Mouse (Mus musculus): Measurements from ENCODE around the gene Psmc1. TPM values are rescaled to one million over a fixed set of nuclear protein-coding genes. Genes with fewer than 3 reads are reported as not detected.
A peak's percentile ranks its signal among the peaks of the same experiment; 100 is the strongest.

The Psmc1 gene
- polyA plus RNA-seq, 1 experiment from 2014 or later: 239 TPM

DNA sequence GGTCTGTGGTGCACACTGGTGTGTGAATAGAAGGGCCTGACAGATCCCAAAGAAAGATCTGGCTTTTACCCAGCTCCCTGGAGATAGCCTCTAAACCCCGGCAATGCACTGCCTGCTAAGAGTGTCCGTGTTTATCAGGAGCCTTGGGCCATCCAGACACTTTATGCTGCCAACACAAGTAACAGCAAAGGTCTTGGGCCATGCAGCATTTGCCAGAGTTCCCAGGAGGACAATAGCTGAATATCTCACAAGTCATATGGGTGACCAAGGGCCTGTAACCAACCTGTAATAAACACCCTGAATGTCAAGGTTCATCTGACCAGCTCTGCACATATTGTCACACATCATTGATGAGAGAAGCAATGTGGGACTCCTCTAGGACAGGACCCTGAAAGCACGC, 21.9 kb upstream of the Psmc1 start:
- H3K4me3 ChIP-seq (ENCODE audit: low read length): no peak overlapping the region
- H3K4me2 ChIP-seq (ENCODE audit: low read depth, low read length): no peak overlapping the region
- 87% methylated on average over 3 of the region's 3 CpGs for WGBS
- no peaks in the 10 kb centered on the region for H3K36me3 ChIP-seq (ENCODE audit: control insufficient read depth, insufficient read depth, low read length)
- H3K27ac ChIP-seq (ENCODE audit: low read length): no peak overlapping the region
- H3K9ac ChIP-seq (ENCODE audit: low read depth, low read length): no peak overlapping the region
- ATAC-seq: no peak
- no peaks in the 10 kb centered on the region for H3K9me3 ChIP-seq (ENCODE audit: control insufficient read depth, low read length)
- no peaks in the 10 kb centered on the region for H3K27me3 ChIP-seq (replicated peaks; ENCODE audit: control insufficient read depth, insufficient read depth, low read length)
- no peaks in the 10 kb centered on the region for H3K4me1 ChIP-seq (ENCODE audit: control insufficient read depth, insufficient read depth, low read length)

DNA sequence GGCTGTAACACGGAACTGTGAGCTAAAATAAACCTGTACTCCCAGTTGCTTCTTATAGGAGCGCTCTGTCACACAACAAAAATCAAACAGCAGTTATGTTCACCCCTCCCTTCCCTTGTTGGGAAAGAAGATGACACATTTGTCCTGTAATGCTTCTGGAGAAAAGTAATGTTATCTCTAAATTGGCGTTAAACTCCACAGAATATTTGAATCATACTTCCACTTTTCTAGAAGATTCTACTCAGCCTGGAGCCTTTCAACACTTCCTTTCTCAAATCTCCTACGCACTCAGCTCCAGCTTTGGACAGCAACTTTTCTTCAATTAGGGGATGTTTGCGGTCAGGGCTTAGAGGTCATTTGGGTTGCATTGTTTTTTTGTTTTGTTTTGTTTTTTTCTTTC, 20.7 kb upstream of the Psmc1 start:
- no peaks in the 10 kb centered on the region for H3K9me3 ChIP-seq (ENCODE audit: control insufficient read depth, low read length)
- H3K27ac ChIP-seq (ENCODE audit: low read length): no peak overlapping the region
- no peaks in the 10 kb centered on the region for H3K27me3 ChIP-seq (replicated peaks; ENCODE audit: control insufficient read depth, insufficient read depth, low read length)
- ATAC-seq: no peak
- no peaks in the 10 kb centered on the region for H3K36me3 ChIP-seq (ENCODE audit: control insufficient read depth, insufficient read depth, low read length)
- H3K4me2 ChIP-seq (ENCODE audit: low read depth, low read length): no peak overlapping the region
- H3K9ac ChIP-seq (ENCODE audit: low read depth, low read length): no peak overlapping the region
- WGBS: 89% methylated on average over 5 of the region's 5 CpGs
- no peaks in the 10 kb centered on the region for H3K4me1 ChIP-seq (ENCODE audit: control insufficient read depth, insufficient read depth, low read length)
- no peak overlapping the region for H3K4me3 ChIP-seq (ENCODE audit: low read length)

DNA sequence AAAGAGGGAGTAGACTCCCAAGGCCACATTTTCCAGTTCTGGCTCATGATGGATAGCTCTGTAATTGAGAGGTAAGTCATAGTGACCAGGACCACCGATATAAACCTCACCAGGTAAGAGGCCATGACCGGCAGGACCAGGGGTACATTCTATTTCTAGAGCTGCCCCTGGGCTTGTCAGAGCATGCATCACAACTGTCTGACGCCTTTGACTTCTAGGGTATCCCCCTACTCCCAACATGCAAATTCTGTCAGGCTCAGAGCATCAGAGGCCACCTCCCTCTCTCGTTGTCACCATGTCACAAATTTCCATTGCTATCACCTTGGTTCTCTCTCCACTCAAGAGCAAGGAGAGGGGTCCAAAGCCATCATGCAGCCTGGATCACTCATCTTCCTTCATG, 19.2 kb upstream of the Psmc1 start:
- no peak overlapping the region for H3K9ac ChIP-seq (ENCODE audit: low read depth, low read length)
- H3K27ac ChIP-seq (ENCODE audit: low read length): no peak overlapping the region
- no peaks in the 10 kb centered on the region for H3K36me3 ChIP-seq (ENCODE audit: control insufficient read depth, insufficient read depth, low read length)
- ATAC-seq: no peak
- no peaks in the 10 kb centered on the region for H3K9me3 ChIP-seq (ENCODE audit: control insufficient read depth, low read length)
- WGBS: 89% methylated on average over 4 of the region's 4 CpGs
- H3K4me3 ChIP-seq (ENCODE audit: low read length): no peak overlapping the region
- H3K4me2 ChIP-seq (ENCODE audit: low read depth, low read length): no peak overlapping the region
- H3K27me3 ChIP-seq (replicated peaks; ENCODE audit: control insufficient read depth, insufficient read depth, low read length): no peaks in the 10 kb centered on the region
- no peaks in the 10 kb centered on the region for H3K4me1 ChIP-seq (ENCODE audit: control insufficient read depth, insufficient read depth, low read length)

DNA sequence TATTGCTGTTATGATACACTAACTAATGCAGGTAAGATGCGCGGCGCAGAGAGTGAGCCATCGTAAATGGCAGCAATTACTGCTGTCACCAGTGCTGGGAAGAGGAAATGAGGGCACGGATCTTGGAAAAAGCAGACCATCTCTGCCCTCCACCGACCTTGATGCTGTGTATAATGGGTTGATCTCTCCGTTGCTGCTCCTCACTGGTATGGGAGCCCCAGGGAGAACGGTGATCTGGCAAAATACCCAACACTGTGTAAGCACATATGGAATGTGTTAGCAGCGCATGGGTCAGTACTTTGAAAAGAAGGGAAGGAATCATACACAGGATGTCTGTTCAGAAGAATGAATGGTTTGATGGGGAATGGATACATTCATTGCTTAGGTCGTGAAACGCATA, 16.9 kb upstream of the Psmc1 start:
- Histone ChIP-seq H3K9ac (ENCODE audit: low read depth, low read length) (no peak overlapping the region), H3K27me3 (replicated peaks; ENCODE audit: control insufficient read depth, insufficient read depth, low read length) (no peaks in the 10 kb centered on the region), H3K4me3 (ENCODE audit: low read length) (no peak overlapping the region), H3K36me3 (ENCODE audit: control insufficient read depth, insufficient read depth, low read length) (no peaks in the 10 kb centered on the region), H3K9me3 (ENCODE audit: control insufficient read depth, low read length) (no peaks in the 10 kb centered on the region), H3K4me1 (ENCODE audit: control insufficient read depth, insufficient read depth, low read length) (no peaks in the 10 kb centered on the region), H3K27ac (ENCODE audit: low read length) (no peak overlapping the region), H3K4me2 (ENCODE audit: low read depth, low read length) (no peak overlapping the region)
- WGBS: 82% methylated on average over 11 of the region's 11 CpGs
- no peak for ATAC-seq

DNA sequence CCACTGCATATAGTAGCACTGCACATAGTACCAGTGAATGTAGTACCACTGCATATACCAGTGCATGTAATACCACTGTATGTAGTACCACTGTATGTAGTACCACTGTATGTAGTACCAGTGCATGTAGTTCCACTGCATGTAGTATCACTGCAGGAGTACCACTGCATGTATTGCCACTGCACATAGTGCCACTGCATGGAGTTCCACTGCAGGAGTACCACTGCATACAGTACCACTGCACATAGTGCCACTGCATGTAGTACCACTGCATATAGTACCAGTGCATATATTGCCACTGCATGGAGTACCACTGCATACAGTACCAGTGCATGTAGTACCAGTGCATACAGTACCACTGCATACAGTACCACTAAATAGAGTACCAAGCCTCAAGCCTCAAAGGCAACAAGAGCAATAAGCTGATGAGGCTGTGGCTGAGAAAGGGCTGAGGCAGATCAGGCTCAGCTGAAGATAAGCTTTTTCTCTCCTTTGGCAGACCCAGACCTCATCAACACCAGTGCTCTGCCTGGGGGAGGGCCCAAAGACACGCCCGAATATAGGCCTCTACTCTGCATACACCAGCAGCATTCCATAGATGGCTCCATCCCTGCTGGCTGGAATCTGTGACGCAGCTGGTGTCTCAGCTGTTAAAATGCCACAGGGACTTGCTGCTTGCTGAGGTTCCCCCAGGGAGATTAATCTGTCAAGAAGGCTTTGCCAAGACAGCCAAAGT, 9.8 kb upstream of the Psmc1 start:
- ATAC-seq: peak; percentile 40; the same call in 1 of the 2 replicates
- no peak overlapping the region for H3K4me2 ChIP-seq (ENCODE audit: low read depth, low read length)
- no peak overlapping the region for H3K9ac ChIP-seq (ENCODE audit: low read depth, low read length)
- no peak overlapping the region for H3K27ac ChIP-seq (ENCODE audit: low read length)
- H3K36me3 ChIP-seq (ENCODE audit: control insufficient read depth, insufficient read depth, low read length): no peaks in the 10 kb centered on the region
- 48% methylated on average over 3 of the region's 3 CpGs for WGBS
- H3K27me3 ChIP-seq (replicated peaks; ENCODE audit: control insufficient read depth, insufficient read depth, low read length): no peaks in the 10 kb centered on the region
- H3K9me3 ChIP-seq (ENCODE audit: control insufficient read depth, low read length): no peaks in the 10 kb centered on the region
- H3K4me1 ChIP-seq (ENCODE audit: control insufficient read depth, insufficient read depth, low read length): no peaks in the 10 kb centered on the region
- H3K4me3 ChIP-seq (ENCODE audit: low read length): no peak overlapping the region

DNA sequence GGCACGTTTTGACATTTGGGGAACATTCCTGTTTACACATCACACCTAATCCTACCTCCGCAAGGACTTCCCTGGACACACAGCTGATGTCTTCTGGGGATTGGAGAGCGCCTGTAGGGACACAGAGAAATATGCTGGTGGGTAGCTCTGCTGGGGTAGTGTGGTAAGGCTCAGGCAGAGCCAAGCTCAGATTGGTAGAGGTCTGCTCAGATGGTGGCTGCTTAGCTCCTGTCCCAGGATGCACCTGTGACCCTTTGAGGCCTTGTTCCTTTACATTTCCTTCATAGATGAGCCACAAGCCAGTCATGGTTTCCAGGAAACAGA, 9.3 kb upstream of the Psmc1 start:
- ATAC-seq: no peak
- Histone ChIP-seq H3K9ac (ENCODE audit: low read depth, low read length) (no peak overlapping the region), H3K27me3 (replicated peaks; ENCODE audit: control insufficient read depth, insufficient read depth, low read length) (no peaks in the 10 kb centered on the region), H3K36me3 (ENCODE audit: control insufficient read depth, insufficient read depth, low read length) (no peaks in the 10 kb centered on the region), H3K27ac (ENCODE audit: low read length) (no peak overlapping the region), H3K4me3 (ENCODE audit: low read length) (no peak overlapping the region), H3K4me1 (ENCODE audit: control insufficient read depth, insufficient read depth, low read length) (no peaks in the 10 kb centered on the region), H3K9me3 (ENCODE audit: control insufficient read depth, low read length) (no peaks in the 10 kb centered on the region), H3K4me2 (ENCODE audit: low read depth, low read length) (no peak overlapping the region)
- 63% methylated on average over 3 of the region's 3 CpGs for WGBS

DNA sequence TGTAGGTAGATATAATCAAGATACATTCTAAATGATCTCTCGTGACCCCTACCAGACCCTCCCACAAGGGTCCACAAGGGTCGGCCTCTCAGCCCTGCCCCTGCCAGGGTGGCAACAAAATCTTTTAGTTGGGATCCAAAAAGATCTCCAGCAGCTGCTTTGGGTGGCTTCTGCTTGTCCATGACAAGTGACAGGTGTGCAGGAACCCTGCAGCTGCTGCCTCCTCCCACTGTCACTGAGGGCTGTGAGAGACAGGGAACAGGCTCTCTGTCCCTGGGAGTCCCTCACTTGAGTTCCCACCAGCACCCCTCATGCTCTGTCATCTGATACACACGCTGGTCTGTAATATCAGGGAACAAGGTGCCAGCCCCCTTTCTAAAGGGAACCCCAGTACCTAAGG, 8.3 kb upstream of the Psmc1 start:
- Histone ChIP-seq H3K27me3 (replicated peaks; ENCODE audit: control insufficient read depth, insufficient read depth, low read length) (no peaks in the 10 kb centered on the region), H3K9me3 (ENCODE audit: control insufficient read depth, low read length) (no peaks in the 10 kb centered on the region), H3K27ac (ENCODE audit: low read length) (no peak overlapping the region), H3K4me1 (ENCODE audit: control insufficient read depth, insufficient read depth, low read length) (peaks cover 4% of the 10 kb centered on the region; the same call in 1 of the 2 replicates), H3K36me3 (ENCODE audit: control insufficient read depth, insufficient read depth, low read length) (no peaks in the 10 kb centered on the region), H3K4me3 (ENCODE audit: low read length) (no peak overlapping the region), H3K4me2 (ENCODE audit: low read depth, low read length) (no peak overlapping the region), H3K9ac (ENCODE audit: low read depth, low read length) (no peak overlapping the region)
- ATAC-seq: no peak
- 63% methylated on average over 3 of the region's 3 CpGs for WGBS

GRCm38 (mm10) chr12:100104530-100104929, 5.4 kb upstream of the Psmc1 start:
- Histone ChIP-seq H3K4me2 (ENCODE audit: low read depth, low read length) (no peak overlapping the region), H3K9me3 (ENCODE audit: control insufficient read depth, low read length) (no peaks in the 10 kb centered on the region), H3K4me1 (ENCODE audit: control insufficient read depth, insufficient read depth, low read length) (peaks cover 4% of the 10 kb centered on the region; the same call in 1 of the 2 replicates), H3K9ac (ENCODE audit: low read depth, low read length) (no peak overlapping the region), H3K4me3 (ENCODE audit: low read length) (no peak overlapping the region), H3K27me3 (replicated peaks; ENCODE audit: control insufficient read depth, insufficient read depth, low read length) (no peaks in the 10 kb centered on the region), H3K27ac (ENCODE audit: low read length) (no peak overlapping the region), H3K36me3 (ENCODE audit: control insufficient read depth, insufficient read depth, low read length) (no peaks in the 10 kb centered on the region)
- no peak for ATAC-seq
- WGBS: 88% methylated on average over 5 of the region's 5 CpGs

GRCm38 (mm10) chr12:100106275-100106895, 3.6 kb upstream of the Psmc1 start:
- no peak overlapping the region for H3K4me3 ChIP-seq (ENCODE audit: low read length)
- H3K27ac ChIP-seq (ENCODE audit: low read length): no peak overlapping the region
- H3K9ac ChIP-seq (ENCODE audit: low read depth, low read length): no peak overlapping the region
- no peak overlapping the region for H3K4me2 ChIP-seq (ENCODE audit: low read depth, low read length)
- H3K36me3 ChIP-seq (ENCODE audit: control insufficient read depth, insufficient read depth, low read length): no peaks in the 10 kb centered on the region
- 11% methylated on average over 20 of the region's 20 CpGs for WGBS
- no peaks in the 10 kb centered on the region for H3K9me3 ChIP-seq (ENCODE audit: control insufficient read depth, low read length)
- peak; percentile 67 for ATAC-seq
- H3K27me3 ChIP-seq (replicated peaks; ENCODE audit: control insufficient read depth, insufficient read depth, low read length): no peaks in the 10 kb centered on the region
- peaks cover 11% of the 10 kb centered on the region for H3K4me1 ChIP-seq (ENCODE audit: control insufficient read depth, insufficient read depth, low read length)

GRCm38 (mm10) chr12:100107436-100107835, 2.5 kb upstream of the Psmc1 start:
- Histone ChIP-seq H3K9me3 (ENCODE audit: control insufficient read depth, low read length) (no peaks in the 10 kb centered on the region), H3K36me3 (ENCODE audit: control insufficient read depth, insufficient read depth, low read length) (no peaks in the 10 kb centered on the region), H3K4me2 (ENCODE audit: low read depth, low read length) (no peak overlapping the region), H3K27me3 (replicated peaks; ENCODE audit: control insufficient read depth, insufficient read depth, low read length) (no peaks in the 10 kb centered on the region), H3K4me1 (ENCODE audit: control insufficient read depth, insufficient read depth, low read length) (peaks cover 14% of the 10 kb centered on the region), H3K4me3 (ENCODE audit: low read length) (no peak overlapping the region), H3K9ac (ENCODE audit: low read depth, low read length) (no peak overlapping the region), H3K27ac (ENCODE audit: low read length) (no peak overlapping the region)
- ATAC-seq: no peak
- 50% methylated on average over 4 of the region's 4 CpGs for WGBS
